Mouse (Mus musculus): Measurements from ENCODE around the gene Tacc2. TPM values are rescaled to one million over a fixed set of nuclear protein-coding genes. Genes with fewer than 3 reads are reported as not detected.
A peak's percentile ranks its signal among the peaks of the same experiment; 100 is the strongest.

Tacc2 gene
- polyA plus RNA-seq, 1 experiment from 2014 or later, result 17.3 TPM

- 68% methylated on average over 17 of the region's 17 CpGs for WGBS
- Histone ChIP-seq H3K4me2 (no peak overlapping the region), H3K9me3 (ENCODE audit: control insufficient read depth, low read length) (no peaks in the 10 kb centered on the region), H3K4me3 (ENCODE audit: low read depth, low read length) (no peak overlapping the region), H3K4me1 (replicated peaks; ENCODE audit: control insufficient read depth, insufficient read depth, low read length) (no peaks in the 10 kb centered on the region; the same call in 1 of the 2 replicates), H3K27me3 (replicated peaks; ENCODE audit: control insufficient read depth, insufficient read depth, low read length) (no peaks in the 10 kb centered on the region), H3K36me3 (ENCODE audit: control insufficient read depth, insufficient read depth, low read length) (peaks cover 2% of the 10 kb centered on the region; the same call in 1 of the 2 replicates), H3K27ac (ENCODE audit: low read depth, low read length) (no peak overlapping the region; the same call in 1 of the 2 replicates), H3K9ac (ENCODE audit: low read depth, low read length) (no peak overlapping the region)
- ATAC-seq (replicated peaks; ENCODE audit: low FRiP score) (no peak), DNase-seq (ENCODE audit: low spot score) (no peak)
These were observed 173.7 kb downstream of the Tacc2 start for GRCm38 (mm10) chr7:130750752-130751490.

GRCm38 (mm10) chr7:130751678-130752077, 174.4 kb downstream of the Tacc2 start:
- Histone ChIP-seq H3K4me1 (replicated peaks; ENCODE audit: control insufficient read depth, insufficient read depth, low read length) (no peaks in the 10 kb centered on the region; the same call in 1 of the 2 replicates), H3K9ac (ENCODE audit: low read depth, low read length) (no peak overlapping the region), H3K9me3 (ENCODE audit: control insufficient read depth, low read length) (no peaks in the 10 kb centered on the region), H3K27me3 (replicated peaks; ENCODE audit: control insufficient read depth, insufficient read depth, low read length) (no peaks in the 10 kb centered on the region), H3K4me2 (no peak overlapping the region), H3K27ac (ENCODE audit: low read depth, low read length) (no peak overlapping the region), H3K36me3 (ENCODE audit: control insufficient read depth, insufficient read depth, low read length) (peaks cover 2% of the 10 kb centered on the region; the same call in 1 of the 2 replicates), H3K4me3 (ENCODE audit: low read depth, low read length) (no peak overlapping the region)
- ATAC-seq (replicated peaks; ENCODE audit: low FRiP score), result no peak
- DNase-seq (ENCODE audit: low spot score), result no peak
- 84% methylated on average over 9 of the region's 9 CpGs for whole genome bisulfite sequencing

GRCm38 (mm10) chr7:130754790-130755189, 177.6 kb downstream of the Tacc2 start:
- Histone ChIP-seq H3K9ac (ENCODE audit: low read depth, low read length) (no peak overlapping the region), H3K9me3 (ENCODE audit: control insufficient read depth, low read length) (no peaks in the 10 kb centered on the region), H3K4me1 (replicated peaks; ENCODE audit: control insufficient read depth, insufficient read depth, low read length) (no peaks in the 10 kb centered on the region; the same call in 1 of the 2 replicates), H3K4me2 (no peak overlapping the region), H3K4me3 (ENCODE audit: low read depth, low read length) (no peak overlapping the region), H3K36me3 (ENCODE audit: control insufficient read depth, insufficient read depth, low read length) (peaks cover 10% of the 10 kb centered on the region), H3K27me3 (replicated peaks; ENCODE audit: control insufficient read depth, insufficient read depth, low read length) (no peaks in the 10 kb centered on the region), H3K27ac (ENCODE audit: low read depth, low read length) (no peak overlapping the region)
- DNase-seq (ENCODE audit: low spot score) (no peak), ATAC-seq (replicated peaks; ENCODE audit: low FRiP score) (no peak; the same call in 1 of the 2 replicates)
- 96% methylated on average over 2 of the region's 2 CpGs for WGBS

GRCm38 (mm10) chr7:130756343-130756835, 179.2 kb downstream of the Tacc2 start:
- Histone ChIP-seq H3K9ac (ENCODE audit: low read depth, low read length) (no peak overlapping the region), H3K4me3 (ENCODE audit: low read depth, low read length) (no peak overlapping the region), H3K9me3 (ENCODE audit: control insufficient read depth, low read length) (no peaks in the 10 kb centered on the region), H3K4me1 (replicated peaks; ENCODE audit: control insufficient read depth, insufficient read depth, low read length) (no peaks in the 10 kb centered on the region), H3K36me3 (ENCODE audit: control insufficient read depth, insufficient read depth, low read length) (peaks cover 10% of the 10 kb centered on the region), H3K27ac (ENCODE audit: low read depth, low read length) (no peak overlapping the region), H3K27me3 (replicated peaks; ENCODE audit: control insufficient read depth, insufficient read depth, low read length) (no peaks in the 10 kb centered on the region), H3K4me2 (no peak overlapping the region)
- DNase-seq (ENCODE audit: low spot score) (no peak), ATAC-seq (replicated peaks; ENCODE audit: low FRiP score) (no peak)
- WGBS, result 72% methylated on average over 7 of the region's 7 CpGs

GRCm38 (mm10) chr7:130757326-130757865, 180.2 kb downstream of the Tacc2 start:
- Histone ChIP-seq H3K27ac (ENCODE audit: low read depth, low read length) (no peak overlapping the region), H3K9ac (ENCODE audit: low read depth, low read length) (no peak overlapping the region), H3K27me3 (replicated peaks; ENCODE audit: control insufficient read depth, insufficient read depth, low read length) (no peaks in the 10 kb centered on the region), H3K4me1 (replicated peaks; ENCODE audit: control insufficient read depth, insufficient read depth, low read length) (no peaks in the 10 kb centered on the region), H3K4me3 (ENCODE audit: low read depth, low read length) (no peak overlapping the region), H3K9me3 (ENCODE audit: control insufficient read depth, low read length) (no peaks in the 10 kb centered on the region), H3K4me2 (no peak overlapping the region), H3K36me3 (ENCODE audit: control insufficient read depth, insufficient read depth, low read length) (peaks cover 8% of the 10 kb centered on the region)
- DNase-seq (ENCODE audit: low spot score) (no peak), ATAC-seq (replicated peaks; ENCODE audit: low FRiP score) (no peak)
- 80% methylated on average over 11 of the region's 11 CpGs for WGBS

- ATAC-seq (replicated peaks; ENCODE audit: low FRiP score) (peak; percentile 50; the same call in 1 of the 2 replicates), DNase-seq (ENCODE audit: low spot score) (peak; percentile 52)
- Histone ChIP-seq H3K4me1 (replicated peaks; ENCODE audit: control insufficient read depth, insufficient read depth, low read length) (no peaks in the 10 kb centered on the region), H3K4me3 (ENCODE audit: low read depth, low read length) (no peak overlapping the region), H3K9me3 (ENCODE audit: control insufficient read depth, low read length) (no peaks in the 10 kb centered on the region), H3K4me2 (no peak overlapping the region), H3K27me3 (replicated peaks; ENCODE audit: control insufficient read depth, insufficient read depth, low read length) (no peaks in the 10 kb centered on the region), H3K36me3 (ENCODE audit: control insufficient read depth, insufficient read depth, low read length) (peaks cover 8% of the 10 kb centered on the region), H3K9ac (ENCODE audit: low read depth, low read length) (no peak overlapping the region), H3K27ac (ENCODE audit: low read depth, low read length) (no peak overlapping the region)
- 39% methylated on average over 17 of the region's 17 CpGs for WGBS
These were observed 185.0 kb downstream of the Tacc2 start for GRCm38 (mm10) chr7:130762071-130762897.

GRCm38 (mm10) chr7:130764160-130764559, 186.9 kb downstream of the Tacc2 start:
- Histone ChIP-seq H3K9ac (ENCODE audit: low read depth, low read length) (no peak overlapping the region), H3K4me2 (no peak overlapping the region), H3K9me3 (ENCODE audit: control insufficient read depth, low read length) (no peaks in the 10 kb centered on the region), H3K4me3 (ENCODE audit: low read depth, low read length) (no peak overlapping the region), H3K4me1 (replicated peaks; ENCODE audit: control insufficient read depth, insufficient read depth, low read length) (no peaks in the 10 kb centered on the region), H3K27me3 (replicated peaks; ENCODE audit: control insufficient read depth, insufficient read depth, low read length) (no peaks in the 10 kb centered on the region), H3K27ac (ENCODE audit: low read depth, low read length) (no peak overlapping the region), H3K36me3 (ENCODE audit: control insufficient read depth, insufficient read depth, low read length) (peaks cover 2% of the 10 kb centered on the region)
- DNase-seq (ENCODE audit: low spot score) (no peak), ATAC-seq (replicated peaks; ENCODE audit: low FRiP score) (no peak)
- WGBS, result 94% methylated on average over 17 of the region's 17 CpGs

GRCm38 (mm10) chr7:130766411-130767170, 189.4 kb downstream of the Tacc2 start:
- H3K4me3 ChIP-seq (ENCODE audit: low read depth, low read length), result no peak overlapping the region
- no peaks in the 10 kb centered on the region for H3K9me3 ChIP-seq (ENCODE audit: control insufficient read depth, low read length)
- H3K27me3 ChIP-seq (replicated peaks; ENCODE audit: control insufficient read depth, insufficient read depth, low read length), result no peaks in the 10 kb centered on the region
- ATAC-seq (replicated peaks; ENCODE audit: low FRiP score), result no peak
- H3K36me3 ChIP-seq (ENCODE audit: control insufficient read depth, insufficient read depth, low read length), result no peaks in the 10 kb centered on the region
- H3K4me2 ChIP-seq, result no peak overlapping the region
- no peaks in the 10 kb centered on the region for H3K4me1 ChIP-seq (replicated peaks; ENCODE audit: control insufficient read depth, insufficient read depth, low read length)
- WGBS, result 64% methylated on average over 30 of the region's 30 CpGs
- H3K9ac ChIP-seq (ENCODE audit: low read depth, low read length), result no peak overlapping the region
- H3K27ac ChIP-seq (ENCODE audit: low read depth, low read length), result no peak overlapping the region
- no peak for DNase-seq (ENCODE audit: low spot score)
